Mouse (Mus musculus): Measurements from ENCODE around the gene Gm3264.
"Not testable (repeated sequence)": the region's sequence is repeated elsewhere in the genome, so short reads cannot be mapped to it uniquely, and the experiment has no call there.

Gm3264 gene

DNA sequence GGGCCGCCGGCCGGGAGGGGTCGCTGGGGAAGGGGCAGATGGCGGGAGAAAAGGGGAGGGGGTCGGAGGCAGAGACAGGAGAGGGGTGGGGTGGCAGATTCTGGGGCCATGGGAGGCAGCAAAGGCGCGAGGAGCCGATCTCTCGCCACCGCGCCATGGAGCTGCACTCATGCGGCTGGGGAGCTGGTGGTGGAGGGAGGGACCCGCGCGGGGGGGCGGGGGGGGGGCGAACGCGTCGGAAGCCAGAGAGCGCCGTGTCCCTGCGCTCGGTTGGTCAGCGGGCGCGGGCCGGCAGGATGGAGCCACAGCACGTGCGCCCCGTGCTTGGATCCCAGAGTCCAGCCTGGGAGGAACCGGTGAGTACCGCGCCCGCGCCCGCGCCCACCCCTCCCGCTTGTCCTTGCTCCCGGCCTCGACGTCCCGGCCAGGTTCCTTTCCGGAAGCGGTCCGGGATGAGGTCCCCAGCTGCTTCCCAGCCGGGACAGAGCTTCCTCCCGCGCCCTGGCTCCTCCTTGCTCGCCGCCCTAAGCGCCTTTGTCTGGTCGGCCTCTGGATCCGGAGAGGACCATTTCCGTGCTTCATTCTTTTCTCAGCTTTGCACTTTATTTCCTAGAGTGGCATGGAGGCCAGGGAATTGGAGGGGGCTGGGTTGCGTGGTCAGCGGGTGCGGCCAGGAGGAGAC, at the start of gene Gm3264:
Gene Gm3264, plus strand, starts transcription at position 278 of the 682 bp plus-strand sequence.
- not testable (repeated sequence) for DNase-seq

DNA sequence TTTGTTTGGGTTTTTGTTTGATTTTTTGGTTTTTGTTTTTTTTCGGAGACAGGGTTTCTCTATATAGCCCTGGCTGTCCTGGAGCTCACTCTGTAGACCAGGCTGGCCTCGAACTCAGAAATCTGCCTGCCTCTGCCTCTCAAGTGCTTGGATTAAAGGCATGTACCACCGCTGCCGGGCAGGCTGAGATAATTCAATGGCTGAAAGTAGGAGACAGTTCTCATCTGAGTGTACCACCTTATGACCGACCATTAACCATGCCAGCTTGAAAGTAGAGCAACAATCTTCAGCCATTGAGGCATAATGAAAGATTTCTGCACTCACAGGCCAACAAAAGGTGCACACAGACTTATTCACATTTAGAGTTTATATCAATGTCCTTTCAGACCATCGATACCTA, 49.0 kb upstream of the Gm3264 start:
- not testable (repeated sequence) for DNase-seq

DNA sequence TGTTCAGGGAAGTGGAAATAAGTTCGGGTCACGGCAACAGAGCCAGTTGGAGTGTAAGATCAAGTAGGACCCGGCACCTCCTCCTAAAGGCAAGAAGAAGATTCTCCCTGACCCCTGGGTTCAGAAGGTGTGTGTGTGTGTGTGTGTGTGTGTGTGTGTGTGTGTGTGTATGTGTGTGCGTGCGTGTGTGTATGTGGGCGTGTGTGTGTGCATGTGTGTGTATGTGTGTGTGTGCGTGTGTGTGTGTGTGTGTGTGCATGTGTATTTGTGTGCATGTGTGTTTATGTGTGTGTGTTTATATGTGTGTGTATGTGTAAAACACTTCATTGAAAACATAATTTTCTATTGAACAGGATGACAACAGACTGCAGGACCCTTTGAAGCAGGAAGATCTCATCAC, 33.4 kb upstream of the Gm3264 start:
- DNase-seq: not testable (repeated sequence)

DNA sequence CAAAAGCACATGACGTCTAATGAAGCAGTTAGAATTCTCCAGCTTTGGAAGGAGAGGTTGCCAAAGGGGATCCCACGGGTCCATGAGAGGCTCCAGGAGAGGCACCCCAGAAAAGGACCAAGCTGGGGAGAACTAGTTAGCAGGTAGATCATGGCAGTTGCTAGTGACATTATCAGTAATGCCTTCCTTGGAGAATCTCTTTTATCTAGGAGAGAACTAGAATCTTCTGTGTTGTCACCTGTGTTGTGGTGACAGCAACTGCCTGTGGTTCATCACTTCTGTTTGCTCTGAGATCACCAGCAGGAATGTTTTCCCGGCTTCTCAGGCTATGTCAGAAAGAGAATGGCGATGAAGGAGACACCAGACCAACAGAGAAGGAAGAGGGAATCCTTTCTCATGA, 17.6 kb upstream of the Gm3264 start, which contains the start of gene Gm3269:
Gene Gm3269, plus strand, starts transcription at position 301 of the 400 bp plus-strand sequence.
- DNase-seq: not testable (repeated sequence)

DNA sequence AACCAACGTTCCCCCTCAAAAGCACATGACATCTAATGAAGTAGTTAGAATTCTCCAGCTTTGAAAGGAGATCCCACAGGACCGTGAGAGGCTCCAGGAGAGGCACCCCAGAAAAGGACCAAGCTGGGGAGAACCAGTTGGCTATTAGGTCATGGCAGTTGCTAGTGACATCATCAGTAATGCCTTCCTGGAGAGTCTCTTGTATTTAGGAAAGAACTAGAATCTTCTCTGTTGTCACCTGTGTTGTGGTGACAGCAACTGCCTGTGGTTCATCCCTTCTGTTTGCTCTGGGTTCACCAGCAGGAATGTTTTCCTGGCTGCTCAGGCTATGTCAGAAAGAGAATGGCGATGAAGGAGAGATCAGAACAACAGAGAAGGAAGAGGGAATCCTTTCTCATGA, 36.7 kb downstream of the Gm3264 start, which contains the start of gene Gm3278:
Gene Gm3278, plus strand, starts transcription at position 301 of the 400 bp plus-strand sequence.
- DNase-seq: not testable (repeated sequence)

Data from B cell, adult 2 months (primary cell).